Mouse (Mus musculus) spleen, embryonic (tissue): ENCODE measurements around the gene Cass4.

Source experiments
- CTCF ChIA-PET: fragments of 350-600 bp; sonication (Branson Sonifier 250); formaldehyde crosslinking; loops from one replicate; lab custom pipeline; 2022; lab: Charles Lee

Cass4 gene

GRCm38 (mm10) chr2:172477860-172478259 is 84.3 kb downstream of the Cass4 start:
- CTCF ChIA-PET: no interaction called here

- CTCF ChIA-PET: no interaction called here
Observed at GRCm38 (mm10) chr2:172480296-172480695, 86.7 kb downstream of the Cass4 start.

- CTCF ChIA-PET: no interaction called here
Observed at GRCm38 (mm10) chr2:172481654-172482385, 88.2 kb downstream of the Cass4 start.
